Mouse (Mus musculus) limb, embryonic 12.5 days (tissue): ENCODE data around the gene D930048N14Rik. TPM values are rescaled to one million over a fixed set of nuclear protein-coding genes. Genes with fewer than 3 reads are reported as not detected.
"Not testable (repeated sequence)": the region's sequence is repeated elsewhere in the genome, so short reads cannot be mapped to it uniquely, and the experiment has no call there.

Experiments used
- ATAC-seq: fragments of 200-750 bp; cut with Nextera tagmentation; 2 replicates; pipeline ENCODE4 v1.8.0; 2017; ENCODE audit warnings: low read depth, moderate TSS enrichment; ENCODE audit not compliant: insufficient number of reproducible peaks, insufficient read depth, low FRiP score, low TSS enrichment
- H3K27ac ChIP-seq: fragments of 300-500 bp; sonication (generic); 2 replicates; pipeline ENCODE4 v1.5.1; 2016; ENCODE audit warnings: mild to moderate bottlenecking, moderate library complexity
- H3K27me3 ChIP-seq: fragments of 300-500 bp; sonication (generic); 2 replicates; pipeline ENCODE4 v1.6.1; 2016; ENCODE audit warnings: mild to moderate bottlenecking, moderate library complexity
- H3K36me3 ChIP-seq: fragments of 300-500 bp; sonication (generic); 2 replicates; pipeline ENCODE4 v1.6.1; 2016; ENCODE audit warnings: mild to moderate bottlenecking, moderate library complexity
- H3K4me1 ChIP-seq: fragments of 300-500 bp; sonication (generic); replicated peaks from 2 replicates; pipeline ENCODE4 v1.6.1; 2016
- H3K4me2 ChIP-seq: fragments of 300-500 bp; sonication (generic); 2 replicates; pipeline ENCODE4 v1.6.1; 2016; ENCODE audit warnings: mild to moderate bottlenecking, moderate library complexity
- H3K4me3 ChIP-seq: fragments of 300-500 bp; sonication (generic); replicated peaks from 2 replicates; pipeline ENCODE4 v1.5.1; 2016; ENCODE audit warnings: mild to moderate bottlenecking
- H3K9ac ChIP-seq: fragments of 300-500 bp; sonication (generic); replicated peaks from 2 replicates; pipeline ENCODE4 v1.6.1; 2016; ENCODE audit warnings: mild to moderate bottlenecking, moderate library complexity
- H3K9me3 ChIP-seq: fragments of 300-500 bp; sonication (generic); 2 replicates; pipeline ENCODE4 v1.6.1; 2016; ENCODE audit warnings: mild to moderate bottlenecking, moderate library complexity
- WGBS: fragments of 180-500 bp; shearing (Covaris S2); methylation state at CpG from one replicate; pipeline ENCODE4 v1.1.7; 2016; 5-methylcytosine and 5-hydroxymethylcytosine counted together
- polyA plus RNA-seq: library from polyadenylated mRNA; unstranded; fragments of >200 nt; fragmentation: Nextera tagmentation; extraction: Ambion mirVana; gene quantifications from 2 replicates; pipeline ENCODE4 v1.2.1, GENCODE M21; 2016

Gene D930048N14Rik
- polyA plus RNA-seq, 1 experiment from 2014 or later: 2.5 TPM

DNA sequence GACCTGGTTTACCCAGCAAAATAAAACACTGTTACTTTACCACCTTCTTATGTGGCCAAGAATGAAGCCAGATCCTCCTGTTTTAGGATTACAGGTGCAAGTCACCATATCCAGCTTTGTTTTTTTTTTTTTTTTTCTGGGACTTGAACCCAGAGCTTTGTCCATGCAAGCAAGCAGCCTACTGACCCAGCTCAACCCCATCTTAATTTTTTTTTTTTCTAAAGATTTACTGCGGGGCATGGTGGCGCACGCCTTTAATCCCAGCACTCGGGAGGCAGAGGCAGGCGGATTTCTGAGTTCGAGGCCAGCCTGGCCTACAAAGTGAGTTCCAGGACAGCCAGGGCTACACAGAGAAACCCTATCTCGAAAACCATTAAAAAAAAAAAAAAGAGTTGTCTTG lies 34.6 kb upstream of the D930048N14Rik start:
- H3K36me3 ChIP-seq, H3K9me3 ChIP-seq, ATAC-seq, H3K27me3 ChIP-seq: not testable (repeated sequence)
- Histone ChIP-seq H3K4me3 (peak overlapping the region; percentile 37; the same call in 1 of the 2 replicates), H3K4me2 (peak overlapping the region; percentile 69), H3K4me1 (peaks cover 23% of the 10 kb centered on the region), H3K9ac (peak overlapping the region; percentile 57; the same call in 1 of the 2 replicates), H3K27ac (peak overlapping the region; percentile 80; the same call in 1 of the 2 replicates)
- 95% methylated on average over 7 of the region's 7 CpGs for WGBS

DNA sequence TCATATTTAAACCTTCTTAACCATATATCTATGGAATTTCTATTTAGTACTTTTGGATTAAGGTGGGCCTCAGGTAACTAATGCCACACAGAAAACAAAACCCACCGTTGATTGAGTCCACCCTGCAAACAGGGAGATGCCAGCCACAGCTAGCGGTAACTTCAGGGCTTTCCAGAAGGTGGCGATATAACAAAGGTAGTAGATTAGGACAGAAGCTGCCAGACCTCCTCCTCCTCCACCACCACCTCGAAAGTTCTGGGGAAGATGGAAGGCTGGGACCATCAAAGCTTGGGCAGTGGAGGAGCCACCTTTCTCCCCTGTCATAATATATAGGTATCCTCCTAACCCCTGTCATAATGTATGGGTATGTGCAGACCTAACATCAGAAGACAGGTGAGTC lies 33.1 kb upstream of the D930048N14Rik start:
- no peaks in the 10 kb centered on the region for H3K9me3 ChIP-seq
- WGBS: 5% methylated on average over 4 of the region's 4 CpGs

DNA sequence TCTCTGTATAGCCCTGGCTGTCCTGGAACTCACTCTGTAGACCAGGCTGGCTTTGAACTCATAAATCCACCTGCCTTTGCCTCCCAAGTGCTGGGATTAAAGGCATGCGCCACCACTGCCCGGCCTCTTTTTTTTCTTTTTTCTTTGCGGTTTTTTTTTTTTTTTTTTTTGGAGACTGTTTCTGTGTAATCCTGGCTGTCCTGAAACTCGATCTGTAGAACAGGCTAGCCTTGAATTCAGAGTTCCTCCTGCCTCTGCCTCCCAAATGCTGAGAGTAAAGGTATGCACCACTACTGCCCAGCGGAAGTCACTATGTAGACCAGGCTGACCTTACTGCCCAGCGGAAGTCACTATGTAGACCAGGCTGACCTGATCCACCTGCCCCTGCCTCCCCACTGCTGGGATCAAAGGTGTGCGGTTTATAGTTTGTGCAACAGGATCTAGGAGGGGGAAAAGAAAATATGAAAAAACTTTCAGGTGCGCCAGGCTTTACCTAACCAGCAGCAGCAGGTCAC lies 31.8 kb upstream of the D930048N14Rik start:
- Histone ChIP-seq H3K4me3 (peak overlapping the region; percentile 87), H3K36me3 (peaks cover 26% of the 10 kb centered on the region), H3K4me1 (peaks cover 26% of the 10 kb centered on the region), H3K9ac (no peak overlapping the region), H3K27me3 (no peaks in the 10 kb centered on the region), H3K27ac (no peak overlapping the region), H3K4me2 (peak overlapping the region; percentile 78), H3K9me3 (no peaks in the 10 kb centered on the region)
- peak; percentile 60 for ATAC-seq
- WGBS: 54% methylated on average over 8 of the region's 8 CpGs

More for the DNA sequence above, 33.1 kb upstream of the D930048N14Rik start:
- H3K4me2 ChIP-seq: no peak overlapping the region
- H3K36me3 ChIP-seq: peaks cover 14% of the 10 kb centered on the region
- no peak overlapping the region for H3K4me3 ChIP-seq
- no peaks in the 10 kb centered on the region for H3K27me3 ChIP-seq
- no peak overlapping the region for H3K27ac ChIP-seq
- H3K4me1 ChIP-seq: peaks cover 26% of the 10 kb centered on the region
- ATAC-seq: no peak; the same call in 1 of the 2 replicates
- no peak overlapping the region for H3K9ac ChIP-seq

DNA sequence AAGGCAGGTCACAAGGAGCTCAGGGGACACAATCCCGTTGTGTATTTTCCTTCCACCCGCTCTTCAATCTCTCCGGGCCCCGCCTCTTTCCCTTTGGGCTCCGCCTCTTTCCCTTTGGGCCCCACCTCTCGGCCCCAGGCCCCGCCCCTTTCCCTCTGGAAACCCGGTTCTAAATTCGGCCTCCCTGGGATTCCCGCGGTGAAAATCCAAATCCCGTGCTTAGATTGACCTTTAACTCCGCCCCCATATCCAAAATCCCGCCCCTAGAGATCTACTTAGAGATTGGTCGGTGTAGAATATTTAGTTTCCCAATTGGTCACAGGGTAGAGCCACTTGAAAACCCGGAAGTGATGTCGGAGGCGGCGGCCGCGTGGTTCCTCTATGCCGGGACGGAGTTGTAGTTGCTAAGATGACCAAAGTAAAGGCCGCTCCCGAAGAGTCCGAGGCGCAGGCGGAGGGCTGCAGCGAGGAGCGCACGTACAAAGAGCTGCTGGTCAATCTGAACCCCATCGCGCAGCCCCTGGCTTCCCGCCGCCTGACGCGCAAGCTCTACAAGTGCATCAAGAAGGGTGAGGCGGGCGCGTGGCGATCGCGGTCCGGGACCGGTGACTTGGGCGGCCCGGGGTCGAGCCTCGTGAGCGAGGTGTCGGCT lies 31.2 kb upstream of the D930048N14Rik start, which contains the start of gene Nhp2:
Gene Nhp2 (plus strand): TSS at position 327 of the 652 bp plus-strand sequence.
- no peaks in the 10 kb centered on the region for H3K9me3 ChIP-seq
- H3K36me3 ChIP-seq: peaks cover 32% of the 10 kb centered on the region
- peaks cover 26% of the 10 kb centered on the region for H3K4me1 ChIP-seq
- H3K4me3 ChIP-seq: peak within 1 kb of the TSS; percentile 87
- H3K9ac ChIP-seq: peak within 1 kb of the TSS; percentile 75
- no peaks in the 10 kb centered on the region for H3K27me3 ChIP-seq
- H3K27ac ChIP-seq: peak within 1 kb of the TSS; percentile 56; the same call in 1 of the 2 replicates
- H3K4me2 ChIP-seq: peak within 1 kb of the TSS; percentile 78
- WGBS: under 1% methylated on average over 51 of the region's 51 CpGs
- peak; percentile 91 for ATAC-seq

GRCm38 (mm10) chr11:51620084-51620483 lies 30.7 kb upstream of the D930048N14Rik start:
- H3K27me3 ChIP-seq: no peaks in the 10 kb centered on the region
- peak overlapping the region; percentile 87 for H3K4me3 ChIP-seq
- H3K9me3 ChIP-seq: no peaks in the 10 kb centered on the region
- peaks cover 38% of the 10 kb centered on the region for H3K36me3 ChIP-seq
- 2% methylated on average over 11 of the region's 11 CpGs for WGBS
- H3K4me1 ChIP-seq: peaks cover 23% of the 10 kb centered on the region
- H3K27ac ChIP-seq: peak overlapping the region; percentile 56; the same call in 1 of the 2 replicates
- H3K4me2 ChIP-seq: peak overlapping the region; percentile 78
- peak overlapping the region; percentile 75 for H3K9ac ChIP-seq
- ATAC-seq: no peak

DNA sequence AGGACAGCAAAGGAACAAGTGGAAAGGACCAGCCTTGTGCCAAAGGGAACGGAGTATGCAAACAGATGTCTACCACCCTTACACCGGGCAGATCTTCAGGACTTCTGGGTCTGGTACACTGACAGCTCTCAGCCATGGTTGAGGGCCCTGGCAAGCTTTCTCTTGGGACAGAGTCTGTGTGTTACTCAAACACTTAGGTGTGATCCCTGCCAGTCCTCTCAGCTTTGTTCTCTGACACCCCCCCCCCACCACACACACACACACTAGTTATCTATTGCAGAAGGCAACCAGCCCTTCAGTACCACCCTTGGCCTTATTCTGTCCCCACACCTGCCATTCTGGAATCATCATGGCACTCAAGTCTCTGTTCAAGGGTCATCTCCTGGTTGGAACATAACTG lies 29.0 kb upstream of the D930048N14Rik start:
- H3K9ac ChIP-seq: no peak overlapping the region
- WGBS: 94% methylated on average over 2 of the region's 2 CpGs
- H3K9me3 ChIP-seq: no peaks in the 10 kb centered on the region
- no peak for ATAC-seq
- H3K27me3 ChIP-seq: no peaks in the 10 kb centered on the region
- no peak overlapping the region for H3K27ac ChIP-seq
- no peak overlapping the region for H3K4me2 ChIP-seq
- peaks cover 15% of the 10 kb centered on the region for H3K4me1 ChIP-seq
- H3K36me3 ChIP-seq: peaks cover 55% of the 10 kb centered on the region
- no peak overlapping the region for H3K4me3 ChIP-seq

- Histone ChIP-seq H3K27ac (no peak overlapping the region), H3K4me2 (no peak overlapping the region), H3K9ac (no peak overlapping the region), H3K4me1 (peaks cover 15% of the 10 kb centered on the region), H3K27me3 (no peaks in the 10 kb centered on the region), H3K36me3 (peaks cover 67% of the 10 kb centered on the region), H3K4me3 (no peak overlapping the region), H3K9me3 (no peaks in the 10 kb centered on the region)
- no peak for ATAC-seq
- WGBS: 85% methylated on average over 7 of the region's 7 CpGs
Measured at GRCm38 (mm10) chr11:51622971-51623491, 27.7 kb upstream of the D930048N14Rik start.

DNA sequence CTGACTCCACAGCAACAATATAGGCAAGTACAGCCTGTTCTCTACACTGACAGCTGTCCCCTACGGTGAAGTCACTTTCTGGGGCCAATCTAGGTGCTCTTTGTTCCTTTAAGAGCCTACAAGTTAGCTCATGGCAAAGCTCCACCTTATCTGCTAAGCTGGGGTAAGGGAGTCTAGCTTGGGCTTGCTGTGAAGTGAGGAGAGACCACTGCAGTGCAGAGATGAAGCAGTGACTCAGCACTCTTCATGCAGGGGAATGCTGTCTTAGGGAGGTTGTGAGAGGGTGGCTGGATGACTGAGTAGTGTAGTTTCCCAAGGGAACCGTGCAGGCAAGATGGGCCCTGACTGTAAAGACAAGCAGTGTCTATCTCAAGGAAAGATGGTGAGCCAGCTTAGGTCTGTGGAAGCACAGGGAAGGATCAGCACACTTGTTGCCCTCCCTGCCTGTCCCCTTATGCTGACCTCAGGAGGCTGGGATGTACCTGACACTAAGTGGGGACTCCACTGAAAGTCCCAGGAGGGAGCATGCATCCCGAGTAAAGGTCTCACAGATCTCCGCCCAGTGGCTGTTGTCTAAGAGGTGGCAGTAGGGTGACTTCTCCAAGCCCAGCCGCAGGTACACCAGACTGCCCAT lies 25.4 kb upstream of the D930048N14Rik start:
- Histone ChIP-seq H3K9me3 (no peaks in the 10 kb centered on the region), H3K36me3 (peaks cover 78% of the 10 kb centered on the region), H3K27me3 (no peaks in the 10 kb centered on the region), H3K4me3 (no peak overlapping the region), H3K4me2 (no peak overlapping the region), H3K27ac (no peak overlapping the region), H3K4me1 (peaks cover 11% of the 10 kb centered on the region), H3K9ac (no peak overlapping the region)
- WGBS: 87% methylated on average over 5 of the region's 5 CpGs
- ATAC-seq: no peak

- Histone ChIP-seq H3K36me3 (peaks cover 67% of the 10 kb centered on the region), H3K4me1 (no peaks in the 10 kb centered on the region), H3K4me3 (no peak overlapping the region), H3K9ac (no peak overlapping the region), H3K27me3 (no peaks in the 10 kb centered on the region), H3K9me3 (no peaks in the 10 kb centered on the region), H3K4me2 (no peak overlapping the region), H3K27ac (no peak overlapping the region)
- ATAC-seq: no peak
- 89% methylated on average over 9 of the region's 9 CpGs for WGBS
Measured at GRCm38 (mm10) chr11:51627425-51627824, 23.3 kb upstream of the D930048N14Rik start.

GRCm38 (mm10) chr11:51627907-51628306 lies 22.8 kb upstream of the D930048N14Rik start:
- whole genome bisulfite sequencing: 87% methylated on average over 8 of the region's 8 CpGs
- H3K27ac ChIP-seq: no peak overlapping the region
- H3K9ac ChIP-seq: no peak overlapping the region
- H3K4me1 ChIP-seq: no peaks in the 10 kb centered on the region
- H3K9me3 ChIP-seq: no peaks in the 10 kb centered on the region
- H3K4me2 ChIP-seq: no peak overlapping the region
- peaks cover 62% of the 10 kb centered on the region for H3K36me3 ChIP-seq
- no peak overlapping the region for H3K4me3 ChIP-seq
- no peaks in the 10 kb centered on the region for H3K27me3 ChIP-seq
- ATAC-seq: no peak

DNA sequence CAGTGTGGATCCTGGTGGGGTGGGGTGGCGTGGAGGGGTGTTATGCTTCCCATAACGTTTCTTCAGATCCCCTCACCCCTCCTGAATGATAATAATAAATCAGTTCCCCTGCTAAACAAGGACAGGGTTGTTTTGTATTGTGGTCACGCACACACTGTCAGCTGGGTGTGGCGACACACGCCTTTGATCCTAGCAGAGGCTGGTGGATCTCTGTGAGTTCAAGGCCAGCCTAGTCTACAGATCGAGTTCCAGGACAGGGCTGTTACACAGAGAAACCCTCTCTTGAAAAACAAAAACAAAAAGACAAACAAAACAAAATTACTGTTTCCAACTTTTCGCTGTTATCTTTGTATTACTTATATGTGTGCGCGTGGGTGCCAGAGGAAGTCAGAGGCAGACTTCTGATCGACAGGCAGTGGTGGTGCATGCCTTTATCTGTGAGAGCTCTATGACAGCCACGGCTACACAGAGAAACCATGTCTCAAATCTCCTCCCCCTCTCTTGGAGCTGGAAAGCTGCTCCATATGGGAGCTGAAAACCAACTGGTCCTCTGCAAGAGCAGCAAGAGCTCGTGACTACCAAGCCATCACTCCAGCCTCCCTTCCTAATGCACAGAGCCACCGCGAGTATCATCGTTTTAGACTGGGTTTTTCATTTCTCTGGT lies 21.0 kb upstream of the D930048N14Rik start:
- Histone ChIP-seq H3K36me3 (peaks cover 43% of the 10 kb centered on the region), H3K27ac (no peak overlapping the region), H3K9me3 (no peaks in the 10 kb centered on the region), H3K4me3 (no peak overlapping the region), H3K4me2 (no peak overlapping the region), H3K9ac (no peak overlapping the region), H3K4me1 (peaks cover 3% of the 10 kb centered on the region; the same call in 1 of the 2 replicates), H3K27me3 (no peaks in the 10 kb centered on the region)
- no peak for ATAC-seq
- WGBS: 88% methylated on average over 15 of the region's 15 CpGs
